Mouse (Mus musculus): ENCODE measurements at regions not wholly inside any gene's neighbourhood (a gene's known extent, or its start where the extent isn't known, plus 50 kb on each side); places are given as distances from the start of the nearest gene placed in this dataset.

DNA sequence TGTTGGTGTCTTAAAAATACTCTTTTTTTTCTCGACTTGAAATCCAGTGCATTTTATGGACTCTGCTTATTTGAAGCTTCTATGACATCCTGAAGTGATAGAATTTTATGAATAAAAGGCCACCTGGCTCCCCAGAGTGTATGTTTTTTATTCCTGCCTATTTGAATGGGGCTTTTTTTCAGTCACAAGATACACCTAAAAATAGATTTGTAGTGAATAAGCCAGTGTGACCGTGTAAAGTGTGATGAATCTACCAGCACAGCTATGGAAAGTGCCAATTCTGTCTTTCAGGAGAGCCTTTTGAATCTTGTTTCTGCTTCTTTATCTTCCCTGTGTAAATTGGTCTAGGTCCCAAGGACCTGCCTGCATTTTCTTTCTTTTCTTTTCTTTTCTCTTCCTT is 119.8 kb upstream of the Pex5l start:
- no peak for DNase-seq

- no peak for DNase-seq
These were observed 76.4 kb upstream of the Pex5l start for GRCm38 (mm10) chr3:33219271-33220065.

DNA sequence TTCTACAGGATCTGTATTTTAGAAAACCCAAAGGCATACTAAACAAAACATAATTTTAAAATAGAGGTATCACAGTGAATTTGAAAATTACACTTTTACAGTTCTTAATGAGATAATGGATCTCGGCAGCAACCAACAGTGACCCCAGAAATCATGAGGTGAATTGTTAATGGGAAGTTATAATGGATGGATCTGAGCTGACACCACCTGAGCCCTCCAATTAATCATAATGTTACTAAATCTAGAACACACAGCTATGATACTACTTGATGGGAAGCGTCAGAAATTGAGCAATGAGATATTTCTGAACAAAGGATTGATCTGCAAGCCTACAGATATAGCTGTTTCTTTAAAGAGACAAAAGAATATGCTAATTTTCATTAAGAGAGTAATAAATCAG is 75.2 kb upstream of the Pex5l start:
- no peak for DNase-seq

DNA sequence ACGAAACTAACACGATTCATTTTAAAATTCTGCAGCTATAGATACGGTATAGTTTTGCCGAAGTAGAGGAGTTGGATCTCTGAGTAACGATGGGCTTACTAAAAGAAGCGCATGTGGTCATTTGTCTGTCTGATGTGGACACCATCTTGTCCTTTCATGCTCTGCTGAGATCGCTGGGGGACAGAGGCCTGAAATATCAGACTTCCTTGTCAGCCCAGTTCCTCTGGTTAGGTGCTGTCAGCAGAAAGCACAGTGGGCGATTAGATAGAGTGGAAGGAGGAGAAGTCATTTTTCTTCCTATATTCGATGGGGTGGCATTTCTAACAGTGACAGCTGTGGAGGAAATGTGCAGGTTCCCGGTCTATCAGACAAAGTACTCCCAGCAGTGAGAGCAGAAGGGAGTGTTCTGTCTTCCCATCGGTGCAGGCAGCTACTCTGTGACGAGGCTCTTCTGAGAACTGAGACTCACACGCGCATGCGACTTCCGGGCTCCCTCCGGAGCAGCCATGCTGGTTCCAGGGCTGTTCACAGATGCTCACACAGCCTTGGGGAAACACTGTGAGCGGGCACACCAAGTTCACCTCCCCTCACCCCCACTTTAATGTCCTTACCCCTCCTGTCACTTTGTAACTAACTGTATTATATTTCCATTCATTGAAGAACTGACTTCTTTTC is 74.5 kb upstream of the Pex5l start:
- DNase-seq, result no peak

DNA sequence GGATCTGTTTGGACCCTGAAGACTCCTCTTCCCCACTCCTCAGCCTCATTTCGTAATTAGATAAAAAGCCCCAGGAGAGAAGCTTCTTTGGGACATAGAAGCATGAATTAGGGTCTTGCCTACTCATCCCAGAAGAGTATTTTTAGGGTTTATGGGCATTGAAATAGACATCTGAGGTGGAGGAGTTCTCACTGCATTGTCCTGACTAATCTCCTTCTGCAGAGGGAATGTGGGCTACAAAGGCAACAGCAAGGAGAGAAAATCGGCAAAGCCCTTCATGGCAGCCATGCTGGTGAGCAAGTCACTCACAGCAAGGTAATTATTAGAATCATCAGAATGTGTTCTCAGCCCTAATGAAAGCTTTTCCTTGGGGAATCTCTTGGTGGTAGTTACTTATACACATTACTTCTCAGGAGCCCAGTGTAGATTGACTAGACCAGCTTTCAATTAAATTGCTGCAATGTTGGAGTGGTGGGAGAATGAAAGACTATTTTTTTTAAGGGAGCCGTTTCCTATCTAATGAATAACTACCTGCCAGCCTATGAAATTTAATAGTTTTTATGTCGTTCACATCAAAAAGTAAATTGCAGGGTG is 68.3 kb upstream of the Pex5l start:
- no peak for DNase-seq
